In genomic region chr8:94528245-94528644, GRCm38 (mm10) we compare ENCODE assay signal across 8 mouse cellular contexts. TPM values are rescaled to one million over a fixed set of nuclear protein-coding genes. Genes with fewer than 3 reads are reported as not detected.
DNase-seq lines count a peak whose midpoint lies in the region; ATAC-seq and TF ChIP-seq lines count a peak whose summit lies in the region.

No protein-coding gene starts in this region.

- no peak for ATAC-seq in kidney, embryonic 16.5 days (ENCODE audit: low FRiP score, low TSS enrichment)

- H3K79me2 ChIP-seq in myocyte (ENCODE audit: control insufficient read depth, insufficient read depth): no peaks in the 10 kb centered on the region

- 56% methylated on average over 4 of the region's 4 CpGs for WGBS in kidney, embryonic 16.5 days

- TF ChIP-seq CTCF in ES-Bruce4 (IDR thresholded peaks at IDR 0.05; ENCODE audit: low read depth, low read length): peak; percentile 55

- H3K27me3 ChIP-seq in kidney, embryonic 16.5 days (ENCODE audit: insufficient read depth, low read length): peaks cover 6% of the 10 kb centered on the region
- H3K27me3 ChIP-seq in ES-Bruce4 (ENCODE audit: control insufficient read depth, insufficient read depth, low read length, poor library complexity, severe bottlenecking): peaks cover 13% of the 10 kb centered on the region
- peaks cover 5% of the 10 kb centered on the region for H3K27me3 ChIP-seq in myocyte (ENCODE audit: control insufficient read depth, insufficient read depth, insufficient read length)

- H3K9me3 ChIP-seq in kidney, embryonic 16.5 days (ENCODE audit: low read length): no peaks in the 10 kb centered on the region
- H3K9me3 ChIP-seq in ES-Bruce4 (replicated peaks; ENCODE audit: control insufficient read depth, insufficient read depth, low read length, poor library complexity, severe bottlenecking): no peaks in the 10 kb centered on the region

- no peak overlapping the region for H3ac ChIP-seq in myocyte (ENCODE audit: control insufficient read depth, insufficient read length)

- H3K9ac ChIP-seq in kidney, embryonic 16.5 days (replicated peaks; ENCODE audit: low read length): no peak overlapping the region
- no peak overlapping the region for H3K9ac ChIP-seq in ES-Bruce4 (ENCODE audit: low read depth, poor library complexity, severe bottlenecking)

- DNase-seq in kidney, adult 18-20 months: peak; percentile 76
- peak; percentile 72 for DNase-seq in brain, adult 2 months (ENCODE audit: low read depth, low spot score)
- peak; percentile 57 to 60 for DNase-seq in frontal cortex, postnatal 36 days (ENCODE audit: low spot score in 2 of 2)
- DNase-seq in layer of hippocampus, postnatal 14 days (ENCODE audit: low spot score in 2 of 2): peak; percentile 63 to 76
- no peak for DNase-seq in urinary bladder, postnatal 4 days (ENCODE audit: low spot score in 2 of 2)

- no peak for TF ChIP-seq EP300 in ES-Bruce4 (IDR thresholded peaks at IDR 0.05; ENCODE audit: insufficient read depth, low read depth, low read length)

- no peak overlapping the region for H3K4me3 ChIP-seq in kidney, embryonic 16.5 days (ENCODE audit: low read length)
- H3K4me3 ChIP-seq in ES-Bruce4 (ENCODE audit: low read depth, low read length) (no peak overlapping the region), myocyte (no peak overlapping the region)

- no peaks in the 10 kb centered on the region for H3K36me3 ChIP-seq in kidney, embryonic 16.5 days (ENCODE audit: insufficient read depth, low read length)
- no peaks in the 10 kb centered on the region for H3K36me3 ChIP-seq in ES-Bruce4 (ENCODE audit: control insufficient read depth, insufficient read depth, low read length, poor library complexity, severe bottlenecking)
- no peaks in the 10 kb centered on the region for H3K36me3 ChIP-seq in myocyte (ENCODE audit: control insufficient read depth, insufficient read depth)

- peaks cover 7% of the 10 kb centered on the region for H3K4me1 ChIP-seq in kidney, embryonic 16.5 days (ENCODE audit: insufficient read depth, low read length)
- no peaks in the 10 kb centered on the region for H3K4me1 ChIP-seq in ES-Bruce4 (ENCODE audit: control insufficient read depth, insufficient read depth, low read length)

- H3K27ac ChIP-seq in kidney, embryonic 16.5 days (ENCODE audit: low read length): no peak overlapping the region
- no peak overlapping the region for H3K27ac ChIP-seq in ES-Bruce4 (ENCODE audit: insufficient read depth, low read length)

- no peak for TF ChIP-seq POLR2A in ES-Bruce4 (IDR thresholded peaks at IDR 0.05; ENCODE audit: insufficient read depth, low read length)
- no peak for TF ChIP-seq POLR2A in myocyte (IDR thresholded peaks at IDR 0.05; ENCODE audit: insufficient read length, low read depth)

- no peak overlapping the region for H3K4me2 ChIP-seq in kidney, embryonic 16.5 days (replicated peaks; ENCODE audit: low read depth, low read length)
- H3K4me2 ChIP-seq in myocyte (ENCODE audit: low read depth): no peak overlapping the region

TF ChIP-seq in myocyte, 11 proteins besides CTCF, POLR2A, EP300 and RAD21:
- TF ChIP-seq MYOG (IDR thresholded peaks at IDR 0.05; ENCODE audit: control insufficient read depth in 1 of 3, insufficient read depth in 1 of 3, insufficient read length in 2 of 3, low read depth in 2 of 3) (peak in 1 of 3 experiments; percentile 12), REST (IDR thresholded peaks at IDR 0.05; ENCODE audit: insufficient read depth, insufficient read length) (no peak), TCF12 (IDR thresholded peaks at IDR 0.05; ENCODE audit: insufficient read depth, poor library complexity, severe bottlenecking) (no peak), E2F4 (IDR thresholded peaks at IDR 0.05; ENCODE audit: insufficient read depth) (no peak), SRF (IDR thresholded peaks at IDR 0.05; ENCODE audit: control insufficient read depth, insufficient read length, low read depth) (peak; percentile 90), TCF3 (IDR thresholded peaks at IDR 0.05; ENCODE audit: insufficient read length, low read depth) (no peak), CEBPB (IDR thresholded peaks at IDR 0.05; ENCODE audit: insufficient read depth, poor library complexity, severe bottlenecking) (no peak), POLR2AphosphoS2 (IDR thresholded peaks at IDR 0.05; ENCODE audit: insufficient read length, low read depth) (no peak), USF1 (IDR thresholded peaks at IDR 0.05; ENCODE audit: low read depth) (no peak), MAX (IDR thresholded peaks at IDR 0.05; ENCODE audit: low read depth) (no peak), MYOD1 (IDR thresholded peaks at IDR 0.05; ENCODE audit: control insufficient read depth in 1 of 3, insufficient read length in 2 of 3, low read depth in 2 of 3) (no peak)

RNA-seq across cellular contexts. Expression of gene Cpne2, which starts 4.5 kb away (rescaled TPM):
- 10.2 and 13.5 TPM in 2 replicates for polyA plus RNA-seq in kidney, embryonic 16.5 days (2015; fragmentation: Nextera tagmentation; extraction: Ambion mirVana)
- polyA plus RNA-seq in ES-Bruce4 (2011; ENCODE audit: insufficient read depth, insufficient read length, low read depth, missing spikeins): 8.6 and 9.8 TPM in 2 replicates
- total RNA-seq in layer of hippocampus, postnatal 14 days (2021): 10 to 100 TPM; 53.2 to 67.5 TPM
- polyA plus RNA-seq in myocyte (2012; fragmentation: generic; extraction: Trizol): 20.4 TPM

Comparison
In these comparisons a context has a peak if more than half of its experiments do, and no peak if none do; other contexts are left out.
1. DNase-seq: peak in kidney, adult 18-20 months (single experiment), brain, adult 2 months (single experiment), frontal cortex, postnatal 36 days (2 of 2) and layer of hippocampus, postnatal 14 days (2 of 2); none in urinary bladder, postnatal 4 days (0 of 2).